Mouse (Mus musculus) heart, embryonic 15.5 days (tissue): ENCODE measurements around the gene Tiam1. TPM values are rescaled to one million over a fixed set of nuclear protein-coding genes. Genes with fewer than 3 reads are reported as not detected.

Experiments used
- polyA plus RNA-seq: library from polyadenylated mRNA; unstranded; fragments of >200 nt; fragmentation: Nextera tagmentation; extraction: Ambion mirVana; gene quantifications from 2 replicates; pipeline ENCODE4 v1.2.1, GENCODE M21; 2015

Tiam1 gene
- polyA plus RNA-seq, 1 experiment from 2014 or later, result 7.6 TPM

Other genes starting within 250 kb of the Tiam1 start
- gene Sod1, start 77.0 kb upstream of the Tiam1 start, polyA plus RNA-seq, result 835 and 840 TPM in 2 replicates
- gene Scaf4, start 140.7 kb upstream of the Tiam1 start, polyA plus RNA-seq, result 15.5 and 21.6 TPM in 2 replicates
- gene Hunk, start 242.2 kb upstream of the Tiam1 start, polyA plus RNA-seq, result 7.2 and 9.8 TPM in 2 replicates